Mouse (Mus musculus): ENCODE measurements around the gene Ppat. TPM values are rescaled to one million over a fixed set of nuclear protein-coding genes. Genes with fewer than 3 reads are reported as not detected.
A peak's percentile ranks its signal among the peaks of the same experiment; 100 is the strongest.
"Not testable (repeated sequence)": the region's sequence is repeated elsewhere in the genome, so short reads cannot be mapped to it uniquely, and the experiment has no call there.

Gene Ppat
- polyA plus RNA-seq, 1 experiment from 2014 or later: 26.2 TPM

GRCm38 (mm10) chr5:76941975-76942374 is 9.4 kb downstream of the Ppat start:
- Histone ChIP-seq H3K4me2 (ENCODE audit: low read depth, low read length) (no peak overlapping the region), H3K9me3 (replicated peaks; ENCODE audit: control insufficient read depth, low read length) (no peaks in the 10 kb centered on the region), H3K27me3 (ENCODE audit: control insufficient read depth, insufficient read depth, low read length) (no peaks in the 10 kb centered on the region), H3K4me1 (ENCODE audit: control insufficient read depth, insufficient read depth, low read length) (peaks cover 4% of the 10 kb centered on the region; the same call in 1 of the 2 replicates), H3K4me3 (replicated peaks; ENCODE audit: low read length) (no peak overlapping the region), H3K36me3 (ENCODE audit: control insufficient read depth, insufficient read depth, low read length) (peaks cover 3% of the 10 kb centered on the region; the same call in 1 of the 2 replicates), H3K27ac (ENCODE audit: low read length) (no peak overlapping the region), H3K9ac (ENCODE audit: low read length) (no peak overlapping the region)
- no peak for ATAC-seq (ENCODE audit: insufficient read depth, low FRiP score)
- 68% methylated on average over 4 of the region's 4 CpGs for WGBS

- H3K36me3 ChIP-seq (ENCODE audit: control insufficient read depth, insufficient read depth, low read length): peaks cover 3% of the 10 kb centered on the region; the same call in 1 of the 2 replicates
- H3K4me2 ChIP-seq (ENCODE audit: low read depth, low read length): no peak overlapping the region
- no peaks in the 10 kb centered on the region for H3K27me3 ChIP-seq (ENCODE audit: control insufficient read depth, insufficient read depth, low read length)
- H3K27ac ChIP-seq (ENCODE audit: low read length): no peak overlapping the region
- ATAC-seq (ENCODE audit: insufficient read depth, low FRiP score): no peak
- no peak overlapping the region for H3K9ac ChIP-seq (ENCODE audit: low read length)
- peaks cover 4% of the 10 kb centered on the region; the same call in 1 of the 2 replicates for H3K4me1 ChIP-seq (ENCODE audit: control insufficient read depth, insufficient read depth, low read length)
- no peak overlapping the region for H3K4me3 ChIP-seq (replicated peaks; ENCODE audit: low read length)
- WGBS: 85% methylated on average over 8 of the region's 8 CpGs
- H3K9me3 ChIP-seq (replicated peaks; ENCODE audit: control insufficient read depth, low read length): no peaks in the 10 kb centered on the region
Measured at GRCm38 (mm10) chr5:76939717-76940116, 11.7 kb downstream of the Ppat start.

GRCm38 (mm10) chr5:76929180-76929877 is 22.0 kb downstream of the Ppat start:
- Histone ChIP-seq H3K4me1 (ENCODE audit: control insufficient read depth, insufficient read depth, low read length) (no peaks in the 10 kb centered on the region), H3K36me3 (ENCODE audit: control insufficient read depth, insufficient read depth, low read length) (peaks cover 12% of the 10 kb centered on the region), H3K9me3 (replicated peaks; ENCODE audit: control insufficient read depth, low read length) (0 out of 2 replicates have a peak, but pooled peaks cover 8% of the 10 kb centered on the region), H3K27ac (ENCODE audit: low read length) (peak overlapping the region; percentile 0; the same call in 1 of the 2 replicates), H3K4me2 (ENCODE audit: low read depth, low read length) (no peak overlapping the region), H3K9ac (ENCODE audit: low read length) (no peak overlapping the region), H3K4me3 (replicated peaks; ENCODE audit: low read length) (no peak overlapping the region), H3K27me3 (ENCODE audit: control insufficient read depth, insufficient read depth, low read length) (no peaks in the 10 kb centered on the region)
- 58% methylated on average over 7 of the region's 7 CpGs for WGBS
- ATAC-seq (ENCODE audit: insufficient read depth, low FRiP score): no peak

GRCm38 (mm10) chr5:76928124-76928832 is 23.1 kb downstream of the Ppat start:
- WGBS: 74% methylated on average over 16 of the region's 16 CpGs
- Histone ChIP-seq H3K36me3 (ENCODE audit: control insufficient read depth, insufficient read depth, low read length) (peaks cover 12% of the 10 kb centered on the region), H3K9me3 (replicated peaks; ENCODE audit: control insufficient read depth, low read length) (0 out of 2 replicates have a peak, but pooled peaks cover 8% of the 10 kb centered on the region), H3K4me2 (ENCODE audit: low read depth, low read length) (0 out of 2 replicates have a peak overlapping the region, but pooled peaks have one; percentile 2), H3K27ac (ENCODE audit: low read length) (no peak overlapping the region), H3K9ac (ENCODE audit: low read length) (no peak overlapping the region), H3K4me1 (ENCODE audit: control insufficient read depth, insufficient read depth, low read length) (no peaks in the 10 kb centered on the region), H3K27me3 (ENCODE audit: control insufficient read depth, insufficient read depth, low read length) (no peaks in the 10 kb centered on the region), H3K4me3 (replicated peaks; ENCODE audit: low read length) (no peak overlapping the region)
- ATAC-seq (ENCODE audit: insufficient read depth, low FRiP score): peak; percentile 25; the same call in 1 of the 2 replicates

GRCm38 (mm10) chr5:76924296-76924695 is 27.1 kb downstream of the Ppat start:
- Histone ChIP-seq H3K4me3 (replicated peaks; ENCODE audit: low read length) (no peak overlapping the region), H3K36me3 (ENCODE audit: control insufficient read depth, insufficient read depth, low read length) (peaks cover 12% of the 10 kb centered on the region), H3K4me2 (ENCODE audit: low read depth, low read length) (no peak overlapping the region), H3K9me3 (replicated peaks; ENCODE audit: control insufficient read depth, low read length) (0 out of 2 replicates have a peak, but pooled peaks cover 8% of the 10 kb centered on the region), H3K9ac (ENCODE audit: low read length) (no peak overlapping the region), H3K27ac (ENCODE audit: low read length) (no peak overlapping the region), H3K27me3 (ENCODE audit: control insufficient read depth, insufficient read depth, low read length) (no peaks in the 10 kb centered on the region), H3K4me1 (ENCODE audit: control insufficient read depth, insufficient read depth, low read length) (no peaks in the 10 kb centered on the region)
- 71% methylated on average over 1 of the region's 1 CpGs for WGBS
- ATAC-seq (ENCODE audit: insufficient read depth, low FRiP score): no peak

GRCm38 (mm10) chr5:76923428-76923827 is 27.9 kb downstream of the Ppat start:
- 0 out of 2 replicates have a peak, but pooled peaks cover 8% of the 10 kb centered on the region for H3K9me3 ChIP-seq (replicated peaks; ENCODE audit: control insufficient read depth, low read length)
- peaks cover 12% of the 10 kb centered on the region for H3K36me3 ChIP-seq (ENCODE audit: control insufficient read depth, insufficient read depth, low read length)
- no peak overlapping the region for H3K4me3 ChIP-seq (replicated peaks; ENCODE audit: low read length)
- H3K4me2 ChIP-seq (ENCODE audit: low read depth, low read length): no peak overlapping the region
- no peak overlapping the region for H3K27ac ChIP-seq (ENCODE audit: low read length)
- H3K9ac ChIP-seq (ENCODE audit: low read length): no peak overlapping the region
- 93% methylated on average over 13 of the region's 13 CpGs for WGBS
- H3K27me3 ChIP-seq (ENCODE audit: control insufficient read depth, insufficient read depth, low read length): no peaks in the 10 kb centered on the region
- ATAC-seq (ENCODE audit: insufficient read depth, low FRiP score): no peak
- no peaks in the 10 kb centered on the region for H3K4me1 ChIP-seq (ENCODE audit: control insufficient read depth, insufficient read depth, low read length)

GRCm38 (mm10) chr5:76922833-76923232 is 28.5 kb downstream of the Ppat start:
- ATAC-seq (ENCODE audit: insufficient read depth, low FRiP score): no peak
- no peak overlapping the region for H3K4me3 ChIP-seq (replicated peaks; ENCODE audit: low read length)
- H3K9me3 ChIP-seq (replicated peaks; ENCODE audit: control insufficient read depth, low read length): 0 out of 2 replicates have a peak, but pooled peaks cover 8% of the 10 kb centered on the region
- H3K9ac ChIP-seq (ENCODE audit: low read length): no peak overlapping the region
- 89% methylated on average over 4 of the region's 4 CpGs for WGBS
- no peak overlapping the region for H3K27ac ChIP-seq (ENCODE audit: low read length)
- no peaks in the 10 kb centered on the region for H3K4me1 ChIP-seq (ENCODE audit: control insufficient read depth, insufficient read depth, low read length)
- peaks cover 12% of the 10 kb centered on the region for H3K36me3 ChIP-seq (ENCODE audit: control insufficient read depth, insufficient read depth, low read length)
- H3K27me3 ChIP-seq (ENCODE audit: control insufficient read depth, insufficient read depth, low read length): no peaks in the 10 kb centered on the region
- H3K4me2 ChIP-seq (ENCODE audit: low read depth, low read length): no peak overlapping the region

- H3K9me3 ChIP-seq (replicated peaks; ENCODE audit: control insufficient read depth, low read length); H3K36me3 ChIP-seq (ENCODE audit: control insufficient read depth, insufficient read depth, low read length); ATAC-seq (ENCODE audit: insufficient read depth, low FRiP score); H3K4me2 ChIP-seq (ENCODE audit: low read depth, low read length); H3K4me3 ChIP-seq (replicated peaks; ENCODE audit: low read length); H3K27me3 ChIP-seq (ENCODE audit: control insufficient read depth, insufficient read depth, low read length); H3K9ac ChIP-seq (ENCODE audit: low read length); H3K27ac ChIP-seq (ENCODE audit: low read length); H3K4me1 ChIP-seq (ENCODE audit: control insufficient read depth, insufficient read depth, low read length): not testable (repeated sequence)
- 92% methylated on average over 5 of the region's 5 CpGs for WGBS
Measured at GRCm38 (mm10) chr5:76912522-76912921, 38.9 kb downstream of the Ppat start.

GRCm38 (mm10) chr5:76910807-76911206 is 40.6 kb downstream of the Ppat start:
- H3K9ac ChIP-seq (ENCODE audit: low read length): no peak overlapping the region
- H3K4me1 ChIP-seq (ENCODE audit: control insufficient read depth, insufficient read depth, low read length): 0 out of 2 replicates have a peak, but pooled peaks cover 5% of the 10 kb centered on the region
- no peak overlapping the region for H3K27ac ChIP-seq (ENCODE audit: low read length)
- H3K27me3 ChIP-seq (ENCODE audit: control insufficient read depth, insufficient read depth, low read length): no peaks in the 10 kb centered on the region
- 66% methylated on average over 3 of the region's 3 CpGs for WGBS
- no peak overlapping the region for H3K4me3 ChIP-seq (replicated peaks; ENCODE audit: low read length)
- no peak overlapping the region for H3K4me2 ChIP-seq (ENCODE audit: low read depth, low read length)
- peak; percentile 47; the same call in 1 of the 2 replicates for ATAC-seq (ENCODE audit: insufficient read depth, low FRiP score)
- H3K36me3 ChIP-seq (ENCODE audit: control insufficient read depth, insufficient read depth, low read length): no peaks in the 10 kb centered on the region; the same call in 1 of the 2 replicates
- no peaks in the 10 kb centered on the region for H3K9me3 ChIP-seq (replicated peaks; ENCODE audit: control insufficient read depth, low read length)

Measured in stomach, embryonic 16.5 days (tissue).